Mouse (Mus musculus) liver, postnatal 0 days (tissue): Measurements from ENCODE around the gene Fhit. TPM values are rescaled to one million over a fixed set of nuclear protein-coding genes. Genes with fewer than 3 reads are reported as not detected.

ENCODE experiments used
- ATAC-seq: fragments of 200-750 bp; cut with Nextera tagmentation; 2 replicates; pipeline ENCODE4 v1.8.0; 2017; ENCODE audit warnings: mild to moderate bottlenecking, moderate library complexity
- DNase-seq: peaks from one replicate; pipeline ENCODE4 v3.0.0-alpha.2; 2016
- H3K27ac ChIP-seq: fragments of 300-500 bp; sonication (generic); 2 replicates; pipeline ENCODE4 v1.5.1; 2014; ENCODE audit warnings: antibody characterized with exemption, moderate library complexity, mild to moderate bottlenecking, low read depth
- H3K27me3 ChIP-seq: fragments of 300-500 bp; sonication (generic); 2 replicates; pipeline ENCODE4 v1.6.1; 2014; ENCODE audit warnings: low read length, control low read depth, mixed read lengths; ENCODE audit not compliant: insufficient read depth
- H3K36me3 ChIP-seq: fragments of 300-500 bp; sonication (generic); replicated peaks from 2 replicates; pipeline ENCODE4 v1.6.1; 2014; ENCODE audit warnings: mild to moderate bottlenecking, control low read depth, low read length, moderate library complexity, mixed read lengths; ENCODE audit not compliant: insufficient read depth
- H3K4me1 ChIP-seq: fragments of 300-500 bp; sonication (generic); 2 replicates; pipeline ENCODE4 v1.6.1; 2014; ENCODE audit warnings: antibody characterized with exemption, mild to moderate bottlenecking, control low read depth; ENCODE audit not compliant: insufficient read depth
- H3K4me2 ChIP-seq: fragments of 300-500 bp; sonication (generic); 2 replicates; pipeline ENCODE4 v1.6.1; 2014; ENCODE audit warnings: low read depth, mild to moderate bottlenecking, low read length, moderate library complexity, mixed read lengths
- H3K4me3 ChIP-seq: fragments of 300-500 bp; sonication (generic); 2 replicates; pipeline ENCODE4 v1.5.1; 2014; ENCODE audit warnings: low read depth, low read length
- H3K9ac ChIP-seq: fragments of 300-500 bp; sonication (generic); replicated peaks from 2 replicates; pipeline ENCODE4 v1.6.1; 2014; ENCODE audit warnings: mild to moderate bottlenecking, moderate library complexity
- H3K9me3 ChIP-seq: fragments of 300-500 bp; sonication (generic); 2 replicates; pipeline ENCODE4 v1.6.1; 2016; ENCODE audit warnings: mild to moderate bottlenecking, control low read depth, low read length, mixed read lengths
- CTCF ChIP-seq: sonication (generic); IDR thresholded peaks from 2 replicates; pipeline ENCODE4 v1.5.1; 2016; ENCODE audit warnings: antibody characterized with exemption, low read depth
- EP300 ChIP-seq: IDR thresholded peaks from 2 replicates; pipeline ENCODE4 v1.6.1; 2016; ENCODE audit warnings: antibody characterized with exemption, low read depth, mild to moderate bottlenecking
- WGBS: fragments of 180-500 bp; shearing (Covaris S2); extraction: QIAGEN DNeasy Blood & Tissue Kit; methylation state at CpG from one replicate; pipeline ENCODE4 v1.1.7; 2014; ENCODE audit not compliant: insufficient replicate concordance; 5-methylcytosine and 5-hydroxymethylcytosine counted together
- polyA plus RNA-seq: library from polyadenylated mRNA; unstranded; fragments of >200 nt; fragmentation: Nextera tagmentation; extraction: Ambion mirVana; gene quantifications from 2 replicates; pipeline ENCODE4 v1.2.1, GENCODE M21; 2015

Fhit gene
- polyA plus RNA-seq, 1 experiment from 2014 or later = 8.1 TPM

DNA sequence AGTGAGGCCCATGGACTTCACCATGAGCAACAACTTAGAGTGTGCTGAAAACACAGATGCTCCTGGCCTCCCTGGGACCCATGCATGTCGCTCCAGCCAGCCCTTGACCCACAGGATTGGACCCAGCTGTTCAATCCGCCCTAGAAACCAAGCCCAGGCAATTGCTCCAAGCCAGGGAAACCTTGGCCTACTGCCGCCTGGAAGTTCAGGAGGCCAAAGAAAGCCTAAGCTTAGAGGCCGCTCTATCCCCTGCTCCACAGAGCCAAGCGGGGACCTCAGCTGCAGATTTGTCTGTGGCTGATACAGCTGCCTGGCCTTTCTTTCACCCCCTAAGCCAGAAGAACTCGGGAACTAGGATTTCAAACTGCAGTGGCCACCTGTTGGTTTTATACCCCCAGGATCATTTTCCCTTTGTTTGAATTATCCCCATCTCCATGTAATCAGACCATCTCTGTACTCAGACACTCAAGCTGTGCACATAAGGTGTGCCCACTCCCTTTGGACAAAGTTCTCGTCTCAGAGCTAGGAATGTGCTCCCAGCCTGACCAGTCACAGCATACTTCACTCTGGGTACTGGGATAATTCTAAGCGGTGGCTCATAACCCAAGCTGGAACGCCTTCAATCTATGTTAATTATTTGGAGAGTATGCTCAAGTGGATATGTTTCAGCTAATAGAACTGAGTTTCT lies 10.1 kb downstream of the Fhit start:
- TF ChIP-seq CTCF (no peak), EP300 (no peak)
- H3K9ac ChIP-seq = no peak overlapping the region
- H3K27me3 ChIP-seq = no peaks in the 10 kb centered on the region
- H3K27ac ChIP-seq = no peak overlapping the region
- DNase-seq (no peak), ATAC-seq (no peak)
- H3K4me2 ChIP-seq = no peak overlapping the region
- no peaks in the 10 kb centered on the region for H3K36me3 ChIP-seq
- no peaks in the 10 kb centered on the region for H3K9me3 ChIP-seq
- no peaks in the 10 kb centered on the region for H3K4me1 ChIP-seq
- WGBS = 72% methylated on average over 9 of the region's 9 CpGs
- no peak overlapping the region for H3K4me3 ChIP-seq

DNA sequence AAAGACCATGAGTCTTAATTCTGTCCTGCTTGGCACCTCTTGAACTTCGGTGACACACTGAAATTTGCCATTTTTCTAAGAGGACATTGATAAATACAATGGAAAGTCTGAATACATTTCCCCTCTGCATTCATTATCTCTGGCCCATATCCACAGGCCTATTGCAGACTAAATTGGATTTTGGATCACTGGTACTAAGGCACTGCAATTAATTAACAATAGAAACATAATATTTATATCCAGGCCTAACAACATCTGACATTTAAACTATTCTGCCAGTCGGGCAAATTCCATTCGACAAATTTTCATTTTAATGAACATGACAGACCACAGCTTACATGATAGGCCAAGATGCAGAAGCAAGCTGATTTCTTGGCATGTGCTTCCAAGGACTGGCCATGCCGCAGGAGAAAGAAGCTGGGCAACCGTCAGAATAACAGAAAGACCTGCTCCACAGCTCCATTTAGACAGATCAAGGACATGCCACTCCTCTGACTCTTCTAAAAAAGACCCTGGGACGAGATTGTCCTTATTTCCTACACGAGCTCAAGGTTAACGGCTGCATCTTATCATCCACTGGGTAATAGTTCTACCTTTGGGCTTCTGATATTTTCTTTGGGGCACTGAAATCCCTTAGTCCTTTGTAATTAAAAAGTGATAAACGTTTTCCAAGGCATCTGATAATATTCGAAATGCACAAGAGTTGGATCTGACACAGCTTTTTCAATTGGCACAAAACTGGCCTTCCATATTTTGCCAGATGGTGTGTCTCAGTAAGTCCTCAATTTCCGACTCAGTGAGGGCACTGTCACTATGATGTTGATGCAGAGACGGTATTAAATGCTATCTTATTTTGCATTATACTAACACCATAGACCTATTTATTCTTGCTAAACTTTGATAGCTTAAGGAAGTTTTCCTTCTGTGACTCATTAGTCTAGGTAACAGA lies 27.8 kb downstream of the Fhit start:
- H3K4me1 ChIP-seq = no peaks in the 10 kb centered on the region
- no peak for TF ChIP-seq CTCF
- TF ChIP-seq EP300 = no peak
- H3K27ac ChIP-seq = no peak overlapping the region
- DNase-seq = no peak
- no peaks in the 10 kb centered on the region for H3K36me3 ChIP-seq
- no peak overlapping the region for H3K9ac ChIP-seq
- H3K9me3 ChIP-seq = no peaks in the 10 kb centered on the region
- H3K4me2 ChIP-seq = no peak overlapping the region
- H3K27me3 ChIP-seq = no peaks in the 10 kb centered on the region
- WGBS = 74% methylated on average over 12 of the region's 12 CpGs
- H3K4me3 ChIP-seq = no peak overlapping the region
- no peak for ATAC-seq

DNA sequence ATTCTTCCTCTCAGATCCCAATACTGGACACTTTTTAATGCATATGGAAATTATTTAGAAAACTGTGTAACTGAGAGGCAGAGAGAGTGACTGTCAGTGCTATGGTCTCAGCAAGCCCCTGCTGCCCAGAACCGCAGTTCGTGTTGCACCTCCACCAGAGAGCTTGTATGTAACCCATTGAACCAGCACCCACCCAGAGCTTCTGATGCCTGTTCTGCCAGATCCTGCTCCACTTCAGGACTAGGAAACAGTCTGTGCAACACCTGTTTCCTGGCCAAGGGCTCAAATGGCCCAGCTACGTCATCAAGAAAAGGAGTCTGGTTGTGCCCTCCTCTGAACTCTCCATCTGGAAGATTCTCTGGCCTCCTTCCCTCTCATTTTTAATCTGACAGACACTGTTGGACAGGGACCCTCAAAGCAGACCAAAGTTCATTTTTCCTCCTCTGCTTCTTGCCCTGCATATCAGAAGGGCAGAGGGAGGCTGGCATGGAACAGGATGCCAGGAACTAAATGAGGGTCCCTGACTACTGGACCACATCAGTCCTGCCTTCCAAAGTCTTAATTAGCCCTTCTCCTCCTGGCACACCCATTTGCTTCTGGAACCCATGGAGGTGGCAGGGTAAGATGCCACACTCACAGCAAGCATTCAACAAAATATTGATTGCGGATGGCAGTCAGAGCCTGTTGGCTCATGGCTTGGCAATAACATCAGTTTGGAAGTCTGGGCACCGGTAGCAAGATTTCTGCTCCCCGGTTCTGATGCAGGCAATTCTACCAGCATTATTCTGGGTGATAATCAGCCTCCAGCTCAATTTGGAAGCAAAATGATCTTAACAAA lies 29.0 kb downstream of the Fhit start:
- Histone ChIP-seq H3K4me3 (no peak overlapping the region), H3K4me1 (no peaks in the 10 kb centered on the region), H3K27ac (no peak overlapping the region), H3K27me3 (no peaks in the 10 kb centered on the region), H3K9me3 (no peaks in the 10 kb centered on the region), H3K4me2 (no peak overlapping the region), H3K36me3 (no peaks in the 10 kb centered on the region), H3K9ac (no peak overlapping the region)
- TF ChIP-seq EP300 = no peak
- no peak for TF ChIP-seq CTCF
- ATAC-seq (no peak), DNase-seq (no peak)
- WGBS = 81% methylated on average over 6 of the region's 6 CpGs

DNA sequence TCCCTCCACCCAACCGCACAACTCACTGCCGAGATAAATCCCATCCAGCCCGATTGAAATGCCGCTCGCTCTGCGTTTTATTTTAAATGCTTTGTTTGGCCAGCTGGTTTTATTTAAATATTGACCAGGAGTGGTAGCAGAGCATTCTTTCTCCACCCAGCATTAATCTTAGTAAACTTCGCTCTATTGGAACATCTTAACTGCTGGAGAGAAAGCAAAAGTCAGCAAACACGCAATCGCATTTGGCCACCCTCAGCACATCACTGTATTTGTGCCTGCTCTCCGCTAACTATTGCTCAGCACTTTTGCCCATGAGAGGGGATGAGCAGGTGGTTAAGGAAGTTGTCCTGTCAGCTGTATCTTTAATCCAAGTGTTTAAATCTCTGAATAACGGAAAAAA lies 36.7 kb downstream of the Fhit start:
- no peaks in the 10 kb centered on the region for H3K27me3 ChIP-seq
- TF ChIP-seq CTCF (no peak), EP300 (no peak)
- 63% methylated on average over 11 of the region's 11 CpGs for WGBS
- H3K9me3 ChIP-seq = no peaks in the 10 kb centered on the region
- H3K4me1 ChIP-seq = no peaks in the 10 kb centered on the region
- H3K36me3 ChIP-seq = no peaks in the 10 kb centered on the region
- DNase-seq (no peak), ATAC-seq (no peak)
- H3K4me2 ChIP-seq = peak overlapping the region; percentile 50
- H3K9ac ChIP-seq = no peak overlapping the region
- H3K27ac ChIP-seq = no peak overlapping the region
- H3K4me3 ChIP-seq = peak overlapping the region; percentile 28; the same call in 1 of the 2 replicates

DNA sequence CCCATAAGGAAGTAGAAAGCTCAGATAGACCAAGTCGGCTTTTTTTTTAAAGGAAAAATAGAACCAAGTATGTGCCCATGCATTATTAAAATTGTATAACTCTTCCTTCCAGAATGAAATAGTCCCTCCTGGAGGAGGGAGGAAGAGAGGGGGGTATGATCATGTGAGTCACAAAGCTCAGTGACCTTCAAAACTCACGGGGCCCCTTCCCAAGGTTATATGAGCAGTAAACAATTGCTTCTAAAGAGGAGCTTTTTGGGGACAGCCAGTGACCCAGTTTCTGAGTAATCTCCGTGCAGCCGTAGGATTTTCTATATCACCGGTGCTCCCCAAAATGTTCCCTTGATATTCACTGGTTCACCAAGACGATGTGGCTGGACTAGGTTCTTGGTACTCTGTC lies 42.8 kb downstream of the Fhit start:
- no peaks in the 10 kb centered on the region for H3K27me3 ChIP-seq
- H3K27ac ChIP-seq = no peak overlapping the region
- no peaks in the 10 kb centered on the region for H3K9me3 ChIP-seq
- no peak overlapping the region for H3K9ac ChIP-seq
- H3K4me2 ChIP-seq = no peak overlapping the region
- H3K4me3 ChIP-seq = no peak overlapping the region
- no peak for TF ChIP-seq CTCF
- no peak for TF ChIP-seq EP300
- ATAC-seq = no peak
- DNase-seq = no peak
- no peaks in the 10 kb centered on the region for H3K4me1 ChIP-seq
- 78% methylated on average over 6 of the region's 6 CpGs for WGBS
- no peaks in the 10 kb centered on the region for H3K36me3 ChIP-seq

DNA sequence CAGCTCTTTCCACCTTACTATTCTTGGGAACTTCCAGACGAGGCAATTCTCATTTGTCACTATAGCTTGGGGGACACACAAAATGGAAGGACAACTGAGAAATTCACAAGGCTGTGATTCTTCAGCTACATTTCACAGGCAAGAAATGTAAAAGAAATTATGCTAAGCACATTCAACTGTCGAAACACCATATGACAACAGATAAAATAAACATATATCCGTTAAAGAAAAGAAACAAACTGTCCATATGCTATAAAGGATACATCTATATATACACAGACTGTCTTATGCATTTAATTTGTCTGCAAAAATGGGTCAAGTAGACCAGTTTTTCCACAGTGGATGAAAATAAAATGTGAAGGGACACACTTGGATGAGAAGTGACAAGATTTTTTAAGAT lies 76.2 kb downstream of the Fhit start:
- TF ChIP-seq CTCF (no peak), EP300 (no peak)
- H3K27ac ChIP-seq = no peak overlapping the region
- H3K9ac ChIP-seq = no peak overlapping the region
- H3K27me3 ChIP-seq = no peaks in the 10 kb centered on the region
- no peak for ATAC-seq
- no peak for DNase-seq
- 74% methylated on average over 3 of the region's 3 CpGs for WGBS
- no peak overlapping the region for H3K4me3 ChIP-seq
- H3K4me2 ChIP-seq = no peak overlapping the region
- H3K9me3 ChIP-seq = no peaks in the 10 kb centered on the region
- H3K36me3 ChIP-seq = no peaks in the 10 kb centered on the region
- H3K4me1 ChIP-seq = no peaks in the 10 kb centered on the region
